Mouse (Mus musculus): ENCODE data around the gene Gemin7. TPM values are rescaled to one million over a fixed set of nuclear protein-coding genes. Genes with fewer than 3 reads are reported as not detected.

The Gemin7 gene
- polyA plus RNA-seq, 1 experiment from 2014 or later = 130 TPM

DNA sequence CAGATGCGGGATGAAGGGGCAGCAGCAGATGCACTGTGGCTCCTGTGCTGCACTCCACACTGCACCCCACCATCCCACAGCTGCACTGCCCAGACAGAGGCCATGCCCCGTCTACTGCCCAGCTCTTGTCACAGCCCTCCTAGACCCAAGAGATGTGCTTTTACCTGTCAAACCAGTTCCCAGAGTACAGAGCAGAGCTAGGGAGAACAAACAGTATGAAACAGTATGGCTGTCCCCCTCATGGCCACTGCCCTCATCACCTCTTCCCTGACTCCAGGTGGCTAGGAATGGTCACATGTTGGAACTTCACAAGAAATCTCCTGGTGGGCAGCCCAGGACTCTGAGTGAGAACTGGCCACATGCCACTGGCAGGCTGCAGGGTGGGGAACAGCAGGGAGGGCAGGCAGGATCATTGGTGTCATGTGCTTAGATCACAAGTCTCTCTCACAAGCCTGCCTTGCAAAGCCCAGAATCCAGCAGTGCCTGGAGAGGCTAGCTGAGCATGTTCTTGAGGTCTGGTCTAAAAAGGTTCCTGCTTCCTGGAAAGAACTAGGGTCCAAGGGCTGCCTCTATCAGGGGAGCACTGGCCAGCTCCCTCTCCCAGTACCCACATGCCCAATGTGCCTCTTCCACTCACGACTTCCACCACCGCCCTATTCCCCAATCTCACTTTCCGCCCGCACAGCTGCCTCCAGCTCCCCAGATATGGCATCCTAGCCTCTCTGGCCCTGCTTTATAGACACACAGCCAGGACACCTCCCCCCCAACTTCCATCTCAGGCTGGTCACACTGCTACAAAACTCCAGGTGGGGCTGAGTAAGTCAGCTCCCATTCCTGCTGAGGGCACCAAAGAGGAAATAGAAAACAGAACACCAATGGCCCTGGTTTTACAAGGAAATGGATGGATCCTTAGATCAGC is 19.2 kb downstream of the Gemin7 start:
- H3K36me3 ChIP-seq (ENCODE audit: poor library complexity, severe bottlenecking) = peaks cover 32% of the 10 kb centered on the region

DNA sequence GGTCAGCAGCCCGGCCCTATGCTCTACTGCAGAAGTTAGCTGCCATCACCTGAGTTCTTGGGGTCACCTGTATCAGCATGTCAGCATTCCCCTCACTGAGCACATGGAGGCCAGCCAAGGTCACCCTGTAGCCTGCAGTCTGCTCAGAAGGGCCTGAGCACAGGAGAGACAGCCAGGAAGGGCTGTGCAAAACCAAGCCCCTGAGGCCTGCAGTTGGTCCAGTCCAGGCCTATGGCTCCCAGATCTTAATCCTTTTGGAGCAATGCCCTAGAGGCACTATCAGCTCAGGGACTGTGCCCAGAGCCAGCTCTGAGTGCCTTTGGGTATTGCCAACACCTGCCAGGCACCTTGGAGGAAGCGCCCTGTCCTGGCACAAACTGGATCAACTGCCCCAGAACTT is 20.3 kb downstream of the Gemin7 start:
- Histone ChIP-seq H3K4me1 (peaks cover 36% of the 10 kb centered on the region), H3K27me3 (no peaks in the 10 kb centered on the region), H3K36me3 (ENCODE audit: poor library complexity, severe bottlenecking) (peaks cover 42% of the 10 kb centered on the region), H3K4me2 (no peak overlapping the region), H3K9me3 (replicated peaks) (no peaks in the 10 kb centered on the region), H3K9ac (no peak overlapping the region), H3K4me3 (no peak overlapping the region), H3K27ac (no peak overlapping the region)
- 100% methylated on average over 2 of the region's 2 CpGs for WGBS
- no peak for ATAC-seq

More for the DNA sequence above, 19.2 kb downstream of the Gemin7 start:
- no peak overlapping the region for H3K27ac ChIP-seq
- peaks cover 43% of the 10 kb centered on the region for H3K4me1 ChIP-seq
- WGBS = 95% methylated on average over 6 of the region's 6 CpGs
- ATAC-seq = no peak
- peak overlapping the region; percentile 33 for H3K4me2 ChIP-seq
- no peaks in the 10 kb centered on the region for H3K9me3 ChIP-seq (replicated peaks)
- H3K9ac ChIP-seq = 0 out of 2 replicates have a peak overlapping the region, but pooled peaks have one; percentile 9
- 0 out of 2 replicates have a peak overlapping the region, but pooled peaks have one; percentile 4 for H3K4me3 ChIP-seq
- no peaks in the 10 kb centered on the region for H3K27me3 ChIP-seq

DNA sequence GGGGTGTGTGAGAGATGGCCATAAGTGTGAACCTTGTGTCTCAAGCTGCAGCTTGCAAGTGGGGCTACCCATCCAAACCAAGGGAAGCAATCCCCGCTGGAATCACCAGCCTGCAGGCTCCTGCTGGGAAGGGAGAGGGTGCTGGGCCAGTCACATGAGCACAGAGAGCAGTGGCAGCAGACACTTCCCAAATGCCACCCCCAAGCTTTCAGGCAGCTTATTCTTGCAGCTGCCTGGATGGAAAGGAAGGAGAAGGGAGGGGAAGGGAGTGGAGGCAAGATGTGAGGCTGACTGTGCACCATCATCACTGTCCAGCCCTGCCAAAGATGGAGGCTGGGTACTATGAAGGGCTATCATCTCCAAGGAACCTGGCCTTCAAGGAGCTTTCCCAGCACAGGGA is 23.2 kb downstream of the Gemin7 start:
- peaks cover 45% of the 10 kb centered on the region for H3K36me3 ChIP-seq (ENCODE audit: poor library complexity, severe bottlenecking)
- no peak overlapping the region for H3K9ac ChIP-seq
- no peak overlapping the region for H3K27ac ChIP-seq
- ATAC-seq = no peak
- H3K4me1 ChIP-seq = peaks cover 13% of the 10 kb centered on the region
- WGBS = 65% methylated on average over 1 of the region's 1 CpGs
- H3K27me3 ChIP-seq = no peaks in the 10 kb centered on the region
- no peak overlapping the region for H3K4me2 ChIP-seq
- no peak overlapping the region for H3K4me3 ChIP-seq
- H3K9me3 ChIP-seq (replicated peaks) = no peaks in the 10 kb centered on the region

DNA sequence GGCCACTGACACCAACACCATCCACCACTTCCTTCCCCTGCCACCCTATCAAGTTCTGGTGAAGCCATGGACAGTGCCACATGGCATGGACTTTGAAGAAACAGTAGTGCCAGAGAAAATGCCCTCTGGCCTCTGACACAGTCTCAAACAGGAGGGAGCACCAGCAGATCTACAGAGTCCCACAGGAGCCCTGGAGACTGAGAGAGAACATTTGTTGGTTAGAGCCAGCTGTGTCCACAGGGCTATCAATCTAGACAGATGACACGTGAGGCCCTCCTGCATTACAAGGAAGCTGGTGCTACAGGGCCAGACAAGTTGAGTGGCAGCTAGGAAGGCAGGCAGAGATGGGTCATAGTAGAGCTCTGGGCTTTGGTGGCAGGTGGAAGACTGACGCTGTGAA is 25.0 kb downstream of the Gemin7 start:
- Histone ChIP-seq H3K9me3 (replicated peaks) (no peaks in the 10 kb centered on the region), H3K4me2 (no peak overlapping the region), H3K4me1 (no peaks in the 10 kb centered on the region), H3K4me3 (no peak overlapping the region), H3K36me3 (ENCODE audit: poor library complexity, severe bottlenecking) (peaks cover 39% of the 10 kb centered on the region), H3K9ac (no peak overlapping the region), H3K27me3 (no peaks in the 10 kb centered on the region), H3K27ac (no peak overlapping the region)
- no peak for ATAC-seq
- 70% methylated on average over 2 of the region's 2 CpGs for WGBS

DNA sequence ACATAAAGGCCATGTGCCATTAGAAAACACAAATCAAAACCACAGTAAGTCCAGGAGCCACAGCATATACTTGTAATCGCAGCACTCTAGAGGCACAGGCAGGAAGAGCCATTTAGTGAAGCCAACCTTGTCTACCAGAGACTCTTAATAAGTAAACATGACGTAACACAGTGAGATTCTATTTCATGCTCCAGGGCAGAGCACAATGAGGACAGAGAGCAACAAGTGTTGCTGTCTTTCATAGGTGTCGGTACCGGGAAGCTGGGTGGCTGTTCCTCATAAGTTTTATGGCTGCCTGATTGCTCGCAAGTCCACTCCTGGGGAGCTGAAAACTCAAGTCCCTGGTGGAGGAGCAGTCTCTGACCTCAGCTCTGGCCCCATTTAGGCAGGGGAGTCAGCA is 25.8 kb downstream of the Gemin7 start:
- Histone ChIP-seq H3K9ac (no peak overlapping the region), H3K4me1 (0 out of 2 replicates have a peak, but pooled peaks cover 4% of the 10 kb centered on the region), H3K27ac (no peak overlapping the region), H3K4me2 (no peak overlapping the region), H3K9me3 (replicated peaks) (no peaks in the 10 kb centered on the region), H3K4me3 (no peak overlapping the region), H3K36me3 (ENCODE audit: poor library complexity, severe bottlenecking) (peaks cover 35% of the 10 kb centered on the region), H3K27me3 (no peaks in the 10 kb centered on the region)
- 90% methylated on average over 5 of the region's 5 CpGs for WGBS
- ATAC-seq = no peak

DNA sequence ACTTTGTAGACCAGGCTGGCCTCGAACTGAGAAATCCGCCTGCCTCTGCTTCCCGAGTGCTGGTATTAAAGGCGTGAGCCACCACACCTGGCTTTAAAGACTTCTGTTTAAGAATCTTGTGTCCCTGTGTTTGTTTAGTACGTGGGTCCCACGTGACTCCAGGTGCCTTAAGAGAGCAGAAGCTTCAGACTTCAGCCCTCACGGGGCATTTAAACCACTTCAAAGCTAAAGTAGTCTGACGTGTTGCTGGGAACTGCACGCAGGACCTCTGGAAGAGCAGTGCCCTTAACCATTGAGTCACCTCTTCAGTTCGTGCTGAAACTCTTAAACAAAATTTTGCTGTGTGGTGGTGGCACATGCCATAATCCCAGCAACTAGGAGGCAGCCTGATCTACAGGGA is 28.0 kb downstream of the Gemin7 start:
- Histone ChIP-seq H3K4me2 (no peak overlapping the region), H3K36me3 (ENCODE audit: poor library complexity, severe bottlenecking) (peaks cover 25% of the 10 kb centered on the region), H3K27me3 (no peaks in the 10 kb centered on the region), H3K9ac (no peak overlapping the region), H3K9me3 (replicated peaks) (no peaks in the 10 kb centered on the region), H3K4me3 (no peak overlapping the region), H3K4me1 (0 out of 2 replicates have a peak, but pooled peaks cover 6% of the 10 kb centered on the region), H3K27ac (no peak overlapping the region)
- WGBS = 94% methylated on average over 10 of the region's 10 CpGs
- ATAC-seq = no peak

DNA sequence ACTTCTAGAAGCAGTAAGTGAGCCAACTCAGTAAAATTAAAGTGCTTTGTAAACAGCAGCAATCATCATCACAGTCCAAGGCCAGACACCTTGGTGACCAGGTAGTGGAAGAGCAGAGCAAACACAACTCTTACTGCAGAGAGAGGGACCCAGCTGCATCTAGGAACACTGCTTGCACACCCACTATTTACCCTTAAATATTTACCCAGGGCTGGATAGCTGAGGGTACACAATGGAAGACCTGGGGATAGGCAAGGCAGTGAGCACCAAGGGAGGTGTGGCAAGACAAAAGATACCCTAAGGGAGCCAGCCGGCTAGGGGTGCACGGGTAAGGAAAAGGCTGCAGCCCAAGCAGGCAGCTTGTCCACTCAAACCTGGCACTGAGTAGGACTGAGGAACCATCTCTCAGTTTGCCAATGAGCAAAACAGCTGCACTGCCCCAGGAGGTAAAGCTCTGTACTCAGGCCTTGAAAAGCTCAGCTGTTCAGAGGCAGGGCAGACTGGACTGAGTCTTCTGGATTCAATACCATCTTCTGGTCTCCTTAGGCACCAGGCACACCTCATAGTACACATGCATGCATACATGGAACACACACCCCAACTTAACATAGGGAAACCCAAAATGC is 29.9 kb downstream of the Gemin7 start:
- H3K4me1 ChIP-seq = peaks cover 13% of the 10 kb centered on the region
- peaks cover 8% of the 10 kb centered on the region; the same call in 1 of the 2 replicates for H3K36me3 ChIP-seq (ENCODE audit: poor library complexity, severe bottlenecking)
- H3K27me3 ChIP-seq = no peaks in the 10 kb centered on the region
- no peak for ATAC-seq
- WGBS = 49% methylated on average over 2 of the region's 2 CpGs
- H3K4me3 ChIP-seq = no peak overlapping the region
- H3K9me3 ChIP-seq (replicated peaks) = no peaks in the 10 kb centered on the region
- no peak overlapping the region for H3K4me2 ChIP-seq
- no peak overlapping the region for H3K9ac ChIP-seq
- H3K27ac ChIP-seq = no peak overlapping the region

DNA sequence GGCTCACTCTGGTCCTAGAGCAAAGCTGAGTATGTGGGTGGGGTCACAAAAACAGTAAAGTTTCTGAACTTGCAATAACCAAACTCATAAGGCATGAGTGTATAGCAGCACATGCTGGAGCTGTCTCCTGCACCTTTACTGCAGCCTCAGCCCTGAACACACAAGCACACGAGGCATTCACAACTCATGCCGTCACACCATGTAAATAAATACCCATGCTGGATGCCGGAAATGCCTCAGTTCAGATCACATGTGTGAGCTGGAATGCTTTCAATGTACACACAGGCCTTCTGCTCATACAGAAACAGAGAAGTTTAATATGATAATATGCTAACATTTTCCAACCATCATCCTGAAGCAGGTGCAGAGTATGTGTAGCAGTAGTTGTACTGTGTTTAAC is 31.4 kb downstream of the Gemin7 start:
- no peaks in the 10 kb centered on the region for H3K36me3 ChIP-seq (ENCODE audit: poor library complexity, severe bottlenecking)
- H3K4me3 ChIP-seq = no peak overlapping the region
- H3K9ac ChIP-seq = no peak overlapping the region
- H3K27ac ChIP-seq = no peak overlapping the region
- no peak for ATAC-seq
- H3K27me3 ChIP-seq = no peaks in the 10 kb centered on the region
- 73% methylated on average over 3 of the region's 3 CpGs for WGBS
- no peak overlapping the region for H3K4me2 ChIP-seq
- H3K9me3 ChIP-seq (replicated peaks) = no peaks in the 10 kb centered on the region
- peaks cover 27% of the 10 kb centered on the region for H3K4me1 ChIP-seq

DNA sequence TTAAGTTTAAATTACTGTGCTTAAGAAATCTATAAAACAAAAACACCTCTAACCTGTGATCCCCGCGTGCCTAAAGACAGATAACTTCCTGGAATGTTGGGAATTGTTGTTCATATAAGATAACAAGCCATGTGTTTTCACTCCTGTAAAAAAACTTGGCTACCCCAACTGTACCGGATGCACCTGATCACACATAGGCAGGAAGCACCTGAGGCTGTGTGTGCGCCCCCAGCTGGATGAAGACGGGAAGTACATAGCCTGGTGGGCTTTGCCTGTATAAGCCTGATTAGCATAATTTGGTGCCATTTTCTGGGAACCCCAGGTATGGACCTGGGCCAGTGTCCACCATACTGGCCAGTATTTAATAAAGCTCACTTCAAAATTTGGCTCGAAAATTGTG is 33.8 kb downstream of the Gemin7 start:
- H3K27ac ChIP-seq = no peak overlapping the region
- no peak overlapping the region for H3K9ac ChIP-seq
- peaks cover 32% of the 10 kb centered on the region for H3K4me1 ChIP-seq
- no peaks in the 10 kb centered on the region for H3K36me3 ChIP-seq (ENCODE audit: poor library complexity, severe bottlenecking)
- H3K9me3 ChIP-seq (replicated peaks) = no peaks in the 10 kb centered on the region
- H3K4me3 ChIP-seq = no peak overlapping the region
- H3K4me2 ChIP-seq = no peak overlapping the region
- no peak for ATAC-seq
- no peaks in the 10 kb centered on the region for H3K27me3 ChIP-seq
- 55% methylated on average over 6 of the region's 6 CpGs for WGBS

DNA sequence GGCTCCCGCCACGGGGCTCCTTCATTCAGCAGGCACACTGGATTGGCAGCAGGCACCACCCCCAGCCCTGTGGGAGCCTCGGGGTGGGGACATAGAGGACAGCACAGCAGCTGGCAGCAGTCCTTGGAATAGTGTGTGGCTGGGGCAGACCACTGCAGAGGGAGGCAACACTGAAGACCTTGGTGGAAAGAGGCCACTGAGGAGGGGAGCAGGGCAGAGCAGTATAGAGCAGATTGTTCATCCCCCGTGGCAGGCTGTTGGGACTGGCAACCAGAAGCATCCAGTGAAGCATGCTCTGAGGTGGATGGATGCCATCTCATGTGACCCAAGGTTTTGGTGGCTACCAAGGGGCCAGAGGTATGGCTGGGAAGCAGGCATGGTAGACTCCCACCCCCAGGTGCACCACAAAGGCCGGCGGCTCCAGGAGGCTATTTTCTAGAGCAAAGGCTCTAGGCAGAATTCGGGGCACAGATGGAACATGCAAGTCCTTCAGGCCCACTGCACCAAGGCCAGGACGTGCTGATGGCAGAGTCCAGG is 35.2 kb downstream of the Gemin7 start:
- 53% methylated on average over 8 of the region's 8 CpGs for WGBS

DNA sequence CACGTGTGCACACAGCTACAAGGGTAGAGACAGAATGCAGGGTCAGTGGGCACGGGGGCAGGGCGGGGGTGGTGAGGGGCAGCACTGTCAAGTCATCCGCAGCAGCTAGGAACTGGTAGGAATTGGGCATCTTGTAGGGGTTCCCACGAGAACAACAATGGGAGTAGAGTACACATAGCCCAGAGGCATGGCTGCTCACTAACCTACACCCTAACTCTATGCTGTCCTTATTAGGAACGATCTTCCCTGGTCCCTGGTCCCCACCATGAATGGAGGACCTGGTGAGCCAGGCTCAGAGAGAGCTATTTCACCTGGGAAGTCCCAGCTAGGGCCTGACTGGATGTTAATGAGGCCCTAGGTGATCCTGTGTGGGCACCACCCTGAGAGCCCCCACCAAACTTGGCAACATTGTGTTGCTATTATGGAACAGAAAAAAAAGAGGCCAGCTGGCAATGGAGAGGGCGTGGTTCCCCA is 35.7 kb downstream of the Gemin7 start:
- Histone ChIP-seq H3K27ac (peak overlapping the region; percentile 75), H3K4me3 (no peak overlapping the region), H3K36me3 (ENCODE audit: poor library complexity, severe bottlenecking) (no peaks in the 10 kb centered on the region), H3K4me2 (peak overlapping the region; percentile 32), H3K9me3 (replicated peaks) (no peaks in the 10 kb centered on the region), H3K9ac (0 out of 2 replicates have a peak overlapping the region, but pooled peaks have one; percentile 48), H3K27me3 (no peaks in the 10 kb centered on the region), H3K4me1 (peaks cover 29% of the 10 kb centered on the region)
- ATAC-seq = no peak; the same call in 1 of the 2 replicates
- WGBS = 63% methylated on average over 7 of the region's 7 CpGs

More for the DNA sequence above, 35.2 kb downstream of the Gemin7 start:
- Histone ChIP-seq H3K27me3 (no peaks in the 10 kb centered on the region), H3K36me3 (ENCODE audit: poor library complexity, severe bottlenecking) (no peaks in the 10 kb centered on the region), H3K4me1 (peaks cover 32% of the 10 kb centered on the region), H3K27ac (peak overlapping the region; percentile 75), H3K9ac (peak overlapping the region; percentile 48; the same call in 1 of the 2 replicates), H3K9me3 (replicated peaks) (no peaks in the 10 kb centered on the region), H3K4me3 (no peak overlapping the region), H3K4me2 (peak overlapping the region; percentile 32)
- ATAC-seq = peak; percentile 94

Measured in forebrain, embryonic 13.5 days (tissue).